ENCODE assay signal across 11 mouse cellular contexts in genomic region chr10:86707134-86707533, GRCm38 (mm10). TPM values are rescaled to one million over a fixed set of nuclear protein-coding genes. Genes with fewer than 3 reads are reported as not detected.
DNase-seq lines count a peak whose midpoint lies in the region; ATAC-seq and TF ChIP-seq lines count a peak whose summit lies in the region.
"Had no signal": no experiment of that assay in that cellular context is flagged by ENCODE, and none has a peak within 500 bp of the region (broad histone marks: within the 10 kb centered on the region; RNA-seq: fewer than 3 reads in every experiment).

No protein-coding gene starts in this region.

- ATAC-seq in kidney, embryonic 16.5 days (ENCODE audit: low FRiP score, low TSS enrichment): no peak
- no peak for ATAC-seq in embryonic facial prominence, embryonic 11.5 days (replicated peaks; ENCODE audit: insufficient number of reproducible peaks, low FRiP score, low TSS enrichment, low read depth)
- no peak for ATAC-seq in hindbrain, postnatal 0 days
- ATAC-seq in midbrain, embryonic 15.5 days (replicated peaks): no peak
- ATAC-seq: forebrain, embryonic 14.5 days had no signal

- no peak for DNase-seq in kidney, adult 9 months
- no peak for DNase-seq in embryonic facial prominence, embryonic 11.5 days (ENCODE audit: low spot score)
- DNase-seq in hindbrain, postnatal 0 days (ENCODE audit: low spot score): no peak
- no peak for DNase-seq in cerebellum, postnatal 25 days
- DNase-seq in c-Kit-positive CD71-positive TER-119-positive erythroid progenitor cells, embryonic 14.5 days (ENCODE audit: low spot score): no peak
- no peak for DNase-seq in adipocyte (ENCODE audit: low spot score)

- H3K27ac ChIP-seq in kidney, embryonic 16.5 days (ENCODE audit: low read length): peak overlapping the region; percentile 98; the same call in 1 of the 2 replicates
- H3K27ac ChIP-seq in embryonic facial prominence, embryonic 11.5 days (replicated peaks; ENCODE audit: low read depth, low read length): no peak overlapping the region
- H3K27ac ChIP-seq in hindbrain, postnatal 0 days: peak overlapping the region; percentile 95; the same call in 1 of the 2 replicates
- H3K27ac ChIP-seq in midbrain, embryonic 15.5 days: peak overlapping the region; percentile 93; the same call in 1 of the 2 replicates

- no peaks in the 10 kb centered on the region for H3K27me3 ChIP-seq in kidney, embryonic 16.5 days (ENCODE audit: insufficient read depth, low read length)
- no peaks in the 10 kb centered on the region for H3K27me3 ChIP-seq in embryonic facial prominence, embryonic 11.5 days (ENCODE audit: control insufficient read depth, insufficient read depth, low read length)
- no peaks in the 10 kb centered on the region for H3K27me3 ChIP-seq in hindbrain, postnatal 0 days (ENCODE audit: insufficient read depth, low read length)
- no peaks in the 10 kb centered on the region for H3K27me3 ChIP-seq in midbrain, embryonic 15.5 days (replicated peaks)
- H3K27me3 ChIP-seq: midbrain, embryonic 12.5 days; Patski had no signal

- 84% methylated on average over 3 of the region's 3 CpGs for WGBS in kidney, embryonic 16.5 days
- 88% methylated on average over 3 of the region's 3 CpGs for WGBS in embryonic facial prominence, embryonic 11.5 days
- 85% methylated on average over 3 of the region's 3 CpGs for WGBS in hindbrain, postnatal 0 days
- WGBS in midbrain, embryonic 15.5 days: 86% methylated on average over 3 of the region's 3 CpGs

- TF ChIP-seq CTCF in hindbrain, postnatal 0 days (IDR thresholded peaks at IDR 0.05; ENCODE audit: low read depth): no peak

- H3K36me3 ChIP-seq in kidney, embryonic 16.5 days (ENCODE audit: insufficient read depth, low read length): peaks cover 14% of the 10 kb centered on the region
- H3K36me3 ChIP-seq in embryonic facial prominence, embryonic 11.5 days (replicated peaks; ENCODE audit: control insufficient read depth, insufficient read depth, low read depth, low read length): peaks cover 5% of the 10 kb centered on the region
- H3K36me3 ChIP-seq in hindbrain, postnatal 0 days (ENCODE audit: insufficient read depth, low read length): peaks cover 12% of the 10 kb centered on the region; the same call in 1 of the 2 replicates
- H3K36me3 ChIP-seq in midbrain, embryonic 15.5 days (replicated peaks): peaks cover 7% of the 10 kb centered on the region; the same call in 1 of the 2 replicates

- H3K9ac ChIP-seq in kidney, embryonic 16.5 days (replicated peaks; ENCODE audit: low read length): peak overlapping the region; percentile 77
- peak overlapping the region; percentile 78; the same call in 1 of the 2 replicates for H3K9ac ChIP-seq in embryonic facial prominence, embryonic 11.5 days (replicated peaks; ENCODE audit: low read length)
- no peak overlapping the region for H3K9ac ChIP-seq in hindbrain, postnatal 0 days (replicated peaks; ENCODE audit: low read length)
- no peak overlapping the region; the same call in 1 of the 2 replicates for H3K9ac ChIP-seq in midbrain, embryonic 15.5 days

- H3K4me1 ChIP-seq in kidney, embryonic 16.5 days (ENCODE audit: insufficient read depth, low read length): peaks cover 28% of the 10 kb centered on the region
- peaks cover 2% of the 10 kb centered on the region; the same call in 1 of the 2 replicates for H3K4me1 ChIP-seq in embryonic facial prominence, embryonic 11.5 days (ENCODE audit: control insufficient read depth, insufficient read depth, low read length)
- H3K4me1 ChIP-seq in hindbrain, postnatal 0 days (ENCODE audit: insufficient read depth, low read length): peaks cover 15% of the 10 kb centered on the region
- H3K4me1 ChIP-seq in midbrain, embryonic 15.5 days: peaks cover 31% of the 10 kb centered on the region

- no peak overlapping the region for H3K4me3 ChIP-seq in kidney, embryonic 16.5 days (ENCODE audit: low read length)
- H3K4me3 ChIP-seq in embryonic facial prominence, embryonic 11.5 days (ENCODE audit: low read depth, low read length): no peak overlapping the region
- H3K4me3 ChIP-seq in hindbrain, postnatal 0 days (ENCODE audit: low read length): no peak overlapping the region
- no peak overlapping the region for H3K4me3 ChIP-seq in midbrain, embryonic 15.5 days

- H3K9me3 ChIP-seq in kidney, embryonic 16.5 days (ENCODE audit: low read length): no peaks in the 10 kb centered on the region
- no peaks in the 10 kb centered on the region for H3K9me3 ChIP-seq in embryonic facial prominence, embryonic 11.5 days (replicated peaks; ENCODE audit: control insufficient read depth, low read length)
- no peaks in the 10 kb centered on the region for H3K9me3 ChIP-seq in hindbrain, postnatal 0 days (ENCODE audit: low read length)
- H3K9me3 ChIP-seq in midbrain, embryonic 15.5 days: no peaks in the 10 kb centered on the region
- H3K9me3 ChIP-seq: midbrain, embryonic 12.5 days had no signal

- H3K4me2 ChIP-seq in kidney, embryonic 16.5 days (replicated peaks; ENCODE audit: low read depth, low read length): peak overlapping the region; percentile 76; the same call in 1 of the 2 replicates
- H3K4me2 ChIP-seq in embryonic facial prominence, embryonic 11.5 days (ENCODE audit: low read depth, low read length): no peak overlapping the region
- no peak overlapping the region for H3K4me2 ChIP-seq in hindbrain, postnatal 0 days (ENCODE audit: low read depth, low read length)
- peak overlapping the region; percentile 67; the same call in 1 of the 2 replicates for H3K4me2 ChIP-seq in midbrain, embryonic 15.5 days

RNA-seq across cellular contexts. Expression of gene Ttc41, which starts 1.5 kb away (rescaled TPM):
- 1.5 and 2.1 TPM in 2 replicates for polyA plus RNA-seq in kidney, embryonic 16.5 days (2015; fragmentation: Nextera tagmentation; extraction: Ambion mirVana)
- polyA plus RNA-seq in embryonic facial prominence, embryonic 11.5 days (2014; fragmentation: Nextera tagmentation; extraction: Ambion mirVana): 1.6 and 2.0 TPM in 2 replicates
- 2.0 and 2.2 TPM in 2 replicates for total RNA-seq in hindbrain, postnatal 0 days (2014; rRNA removed)
- 1.4 and 1.5 TPM in 2 replicates for polyA plus RNA-seq in hindbrain, postnatal 0 days (2015; fragmentation: Nextera tagmentation; extraction: Ambion mirVana)
- polyA plus RNA-seq in midbrain, embryonic 15.5 days (2015; fragmentation: Nextera tagmentation; extraction: Ambion mirVana): 2.1 and 2.4 TPM in 2 replicates

RNA-seq across cellular contexts. Expression of gene Hsp90b1, which starts 1.8 kb away (rescaled TPM):
- polyA plus RNA-seq in kidney, embryonic 16.5 days (2015; fragmentation: Nextera tagmentation; extraction: Ambion mirVana): 761 and 786 TPM in 2 replicates
- 577 and 673 TPM in 2 replicates for polyA plus RNA-seq in embryonic facial prominence, embryonic 11.5 days (2014; fragmentation: Nextera tagmentation; extraction: Ambion mirVana)
- 92.5 and 110 TPM in 2 replicates for total RNA-seq in hindbrain, postnatal 0 days (2014; rRNA removed)
- polyA plus RNA-seq in hindbrain, postnatal 0 days (2015; fragmentation: Nextera tagmentation; extraction: Ambion mirVana): 228 and 235 TPM in 2 replicates
- 297 and 302 TPM in 2 replicates for polyA plus RNA-seq in midbrain, embryonic 15.5 days (2015; fragmentation: Nextera tagmentation; extraction: Ambion mirVana)

RNA-seq across cellular contexts. Expression of gene Gm49358, which starts 56.6 kb away (rescaled TPM):
- polyA plus RNA-seq in kidney, embryonic 16.5 days (2015; fragmentation: Nextera tagmentation; extraction: Ambion mirVana): not detected in 2 replicates
- 0.24 and 0.31 TPM in 2 replicates for polyA plus RNA-seq in embryonic facial prominence, embryonic 11.5 days (2014; fragmentation: Nextera tagmentation; extraction: Ambion mirVana)
- total RNA-seq in hindbrain, postnatal 0 days (2014; rRNA removed): 4.2 TPM in 1 of 2 replicates, not detected in the other
- not detected in 2 replicates for polyA plus RNA-seq in hindbrain, postnatal 0 days (2015; fragmentation: Nextera tagmentation; extraction: Ambion mirVana)
- polyA plus RNA-seq in midbrain, embryonic 15.5 days (2015; fragmentation: Nextera tagmentation; extraction: Ambion mirVana): not detected in 2 replicates
- polyA plus RNA-seq: forebrain, embryonic 14.5 days; midbrain, embryonic 12.5 days had no signal

Comparison
In these comparisons a context has a peak if more than half of its experiments do, and no peak if none do; other contexts are left out.
1. H3K4me2 ChIP-seq: peak in kidney, embryonic 16.5 days (single experiment) and midbrain, embryonic 15.5 days (single experiment); none in embryonic facial prominence, embryonic 11.5 days (single experiment) and hindbrain, postnatal 0 days (single experiment).
2. H3K9ac ChIP-seq: peak in kidney, embryonic 16.5 days (single experiment) and embryonic facial prominence, embryonic 11.5 days (single experiment); none in hindbrain, postnatal 0 days (single experiment) and midbrain, embryonic 15.5 days (single experiment).